Mouse (Mus musculus): ENCODE measurements around the gene Olfr1493-ps1. TPM values are rescaled to one million over a fixed set of nuclear protein-coding genes. Genes with fewer than 3 reads are reported as not detected.

The Olfr1493-ps1 gene
- not detected in 2 replicates for polyA plus RNA-seq (2015; fragmentation: Nextera tagmentation; extraction: Ambion mirVana)

DNA sequence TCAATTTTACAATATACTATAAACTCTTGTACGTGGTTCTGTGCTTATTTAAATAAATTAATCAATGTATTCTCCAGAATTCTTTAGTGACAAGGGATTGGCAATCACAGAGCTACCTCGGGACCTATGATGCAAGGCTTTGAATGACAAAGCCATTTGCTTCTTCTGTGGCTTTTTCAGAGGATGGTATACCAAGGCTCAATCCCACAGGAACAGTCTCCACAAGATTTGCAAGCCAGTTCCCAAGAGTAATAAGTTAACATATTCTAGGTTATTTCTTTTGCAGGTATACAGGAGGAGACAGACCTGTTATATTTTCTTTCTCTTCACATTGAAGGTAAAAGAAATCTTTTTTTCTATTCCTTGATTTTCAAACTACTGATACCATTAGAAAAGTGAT is at the start of gene Olfr1493-ps1:
Gene Olfr1493-ps1 (plus strand): TSS at position 301 of the 400 bp plus-strand sequence.
- Histone ChIP-seq H3K27me3 (replicated peaks) (no peaks in the 10 kb centered on the region), H3K4me2 (no peak within 1 kb of the TSS), H3K27ac (replicated peaks) (no peak within 1 kb of the TSS), H3K4me3 (replicated peaks) (no peak within 1 kb of the TSS), H3K9ac (replicated peaks) (no peak within 1 kb of the TSS), H3K36me3 (no peaks in the 10 kb centered on the region), H3K4me1 (no peaks in the 10 kb centered on the region), H3K9me3 (replicated peaks) (peaks cover 4% of the 10 kb centered on the region; the same call in 1 of the 2 replicates)
- 63% methylated on average over 2 of the region's 2 CpGs for WGBS
- ATAC-seq (ENCODE audit: low FRiP score): no peak

DNA sequence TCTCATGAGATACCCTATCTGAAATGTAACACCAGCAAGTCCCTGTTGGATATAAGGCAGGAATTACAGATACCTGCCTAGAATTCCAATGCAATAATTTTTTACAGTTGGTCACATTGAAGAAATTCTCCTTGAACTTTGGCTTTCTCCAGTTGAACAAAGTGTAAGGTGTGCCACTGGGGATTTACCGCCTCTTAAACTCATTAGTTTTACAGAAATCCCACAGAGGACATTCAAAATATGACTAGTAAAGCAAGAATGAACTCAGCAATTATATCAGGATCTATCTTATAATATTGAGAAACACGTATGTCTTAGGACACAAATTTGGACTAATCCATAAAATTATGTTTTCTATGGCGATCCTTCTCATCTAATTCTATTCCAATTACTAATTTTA is 26.1 kb upstream of the Olfr1493-ps1 start, which contains the start of gene Olfr1491:
Gene Olfr1491 (plus strand): TSS at position 301 of the 400 bp plus-strand sequence.
- Histone ChIP-seq H3K4me1 (no peaks in the 10 kb centered on the region), H3K36me3 (no peaks in the 10 kb centered on the region), H3K27ac (replicated peaks) (no peak within 1 kb of the TSS), H3K9ac (replicated peaks) (no peak within 1 kb of the TSS), H3K4me3 (replicated peaks) (no peak within 1 kb of the TSS), H3K4me2 (no peak within 1 kb of the TSS), H3K9me3 (replicated peaks) (no peaks in the 10 kb centered on the region), H3K27me3 (replicated peaks) (no peaks in the 10 kb centered on the region)
- 79% methylated on average over 3 of the region's 3 CpGs for WGBS
- no peak for ATAC-seq (ENCODE audit: low FRiP score)

DNA sequence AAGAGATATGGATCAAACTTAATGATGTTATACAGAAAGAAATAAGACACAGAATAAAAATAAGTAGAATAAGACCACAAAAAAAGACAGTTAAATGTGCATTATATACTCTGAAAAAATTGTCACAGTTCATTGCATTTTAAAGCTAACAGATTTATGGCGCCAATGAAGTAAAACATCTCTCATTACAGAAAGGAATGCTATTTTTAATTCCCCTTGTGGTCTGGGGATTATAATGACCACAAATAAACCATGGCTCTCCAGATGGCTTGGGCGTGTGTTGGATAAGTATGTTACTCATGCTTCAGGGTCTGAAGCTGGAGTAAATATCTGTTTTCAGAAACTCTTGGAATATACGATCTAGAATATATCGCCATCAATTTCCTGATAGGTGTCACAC is 16.4 kb downstream of the Olfr1493-ps1 start, which contains the start of gene Olfr1494:
Gene Olfr1494 (plus strand): TSS at position 301 of the 400 bp plus-strand sequence.
- Histone ChIP-seq H3K9ac (replicated peaks) (no peak within 1 kb of the TSS), H3K4me2 (no peak within 1 kb of the TSS), H3K36me3 (no peaks in the 10 kb centered on the region), H3K27me3 (replicated peaks) (no peaks in the 10 kb centered on the region), H3K27ac (replicated peaks) (no peak within 1 kb of the TSS), H3K4me1 (no peaks in the 10 kb centered on the region), H3K4me3 (replicated peaks) (no peak within 1 kb of the TSS), H3K9me3 (replicated peaks) (no peaks in the 10 kb centered on the region)
- no peak for ATAC-seq (ENCODE audit: low FRiP score)
- 94% methylated on average over 4 of the region's 4 CpGs for WGBS

DNA sequence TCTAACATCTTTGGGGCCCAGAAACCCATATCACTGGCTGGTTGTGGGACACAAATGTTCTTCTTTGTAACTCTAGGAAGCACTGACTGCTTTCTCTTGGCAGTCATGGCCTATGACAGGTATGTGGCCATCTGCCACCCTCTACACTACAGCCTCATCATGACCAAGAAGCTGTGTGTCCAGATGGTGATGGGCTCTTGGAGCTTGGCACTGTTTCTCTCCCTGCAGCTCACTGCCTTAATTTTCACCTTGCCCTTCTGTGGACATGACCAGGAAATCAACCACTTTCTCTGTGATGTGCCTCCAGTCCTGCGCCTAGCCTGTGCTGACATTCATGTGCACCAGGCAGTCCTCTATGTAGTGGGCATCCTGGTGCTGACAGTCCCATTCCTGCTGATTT is 26.3 kb downstream of the Olfr1493-ps1 start:
- no peak overlapping the region for H3K27ac ChIP-seq (replicated peaks)
- H3K27me3 ChIP-seq (replicated peaks): no peaks in the 10 kb centered on the region
- H3K4me3 ChIP-seq (replicated peaks): no peak overlapping the region
- 89% methylated on average over 1 of the region's 1 CpGs for WGBS
- no peak overlapping the region for H3K9ac ChIP-seq (replicated peaks)
- no peaks in the 10 kb centered on the region for H3K9me3 ChIP-seq (replicated peaks)
- ATAC-seq (ENCODE audit: low FRiP score): no peak
- no peak overlapping the region for H3K4me2 ChIP-seq
- no peaks in the 10 kb centered on the region for H3K36me3 ChIP-seq
- no peaks in the 10 kb centered on the region for H3K4me1 ChIP-seq

DNA sequence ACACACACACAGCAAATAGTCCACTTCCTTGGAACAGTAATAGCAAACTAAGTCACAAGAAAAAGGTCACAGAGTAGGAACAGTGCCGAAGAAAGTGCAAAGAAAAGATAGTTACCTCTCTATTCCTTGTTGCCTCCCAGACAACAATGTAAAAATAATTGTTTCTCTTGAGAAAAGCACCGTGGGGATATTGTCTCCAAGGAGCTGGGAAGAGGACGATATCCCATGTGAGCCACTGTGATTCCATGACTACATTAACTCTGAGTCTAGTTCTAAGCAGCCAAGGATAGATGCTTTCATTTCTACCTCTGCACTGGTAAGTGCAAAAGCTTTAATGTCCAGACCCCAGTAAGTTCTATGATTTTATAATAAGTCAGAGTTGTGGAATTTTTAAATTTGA is 41.2 kb downstream of the Olfr1493-ps1 start, which contains the start of gene Olfr1495:
Gene Olfr1495 (plus strand): TSS at position 301 of the 400 bp plus-strand sequence.
- no peak within 1 kb of the TSS for H3K9ac ChIP-seq (replicated peaks)
- no peaks in the 10 kb centered on the region; the same call in 1 of the 2 replicates for H3K9me3 ChIP-seq (replicated peaks)
- H3K27ac ChIP-seq (replicated peaks): no peak within 1 kb of the TSS
- H3K4me1 ChIP-seq: no peaks in the 10 kb centered on the region
- WGBS: 81% methylated on average over 3 of the region's 3 CpGs
- no peak within 1 kb of the TSS for H3K4me3 ChIP-seq (replicated peaks)
- no peak within 1 kb of the TSS for H3K4me2 ChIP-seq
- no peaks in the 10 kb centered on the region for H3K27me3 ChIP-seq (replicated peaks)
- no peak for ATAC-seq (ENCODE audit: low FRiP score)
- H3K36me3 ChIP-seq: no peaks in the 10 kb centered on the region

DNA sequence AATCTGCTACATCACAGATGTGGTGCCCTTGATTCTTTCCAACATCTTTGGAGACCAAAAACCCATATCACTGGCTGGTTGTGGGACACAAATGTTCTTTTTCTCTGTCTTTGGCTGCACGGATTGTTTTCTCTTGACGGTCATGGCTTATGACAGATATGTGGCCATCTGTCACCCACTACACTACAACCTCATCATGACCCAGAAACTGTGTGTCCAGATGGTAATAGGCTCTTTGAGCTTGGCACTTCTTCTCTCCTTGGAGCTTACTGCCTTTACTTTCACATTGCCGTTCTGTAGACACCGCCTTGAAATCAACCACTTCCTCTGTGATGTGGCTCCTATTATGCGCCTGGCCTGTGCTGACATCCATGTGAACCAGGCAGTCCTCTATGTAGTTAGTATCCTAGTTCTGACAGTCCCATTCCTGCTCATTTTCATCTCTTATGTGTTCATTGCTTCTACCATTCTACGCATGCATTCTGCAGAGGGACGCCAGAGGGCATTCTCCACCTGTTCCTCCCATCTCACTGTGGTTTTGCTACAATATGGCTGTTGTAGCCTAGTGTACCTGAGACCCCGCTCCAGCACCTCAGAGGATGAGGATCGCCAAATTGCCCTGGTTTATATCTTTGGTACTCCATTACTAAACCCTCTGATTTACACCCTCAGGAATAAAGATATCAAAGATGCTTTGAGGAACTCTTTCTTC is 45.6 kb downstream of the Olfr1493-ps1 start:
- Histone ChIP-seq H3K36me3 (no peaks in the 10 kb centered on the region), H3K9ac (replicated peaks) (no peak overlapping the region), H3K9me3 (replicated peaks) (no peaks in the 10 kb centered on the region), H3K4me2 (no peak overlapping the region), H3K27ac (replicated peaks) (no peak overlapping the region), H3K4me3 (replicated peaks) (no peak overlapping the region), H3K27me3 (replicated peaks) (no peaks in the 10 kb centered on the region), H3K4me1 (no peaks in the 10 kb centered on the region)
- ATAC-seq (ENCODE audit: low FRiP score): no peak
- WGBS: 93% methylated on average over 9 of the region's 9 CpGs

DNA sequence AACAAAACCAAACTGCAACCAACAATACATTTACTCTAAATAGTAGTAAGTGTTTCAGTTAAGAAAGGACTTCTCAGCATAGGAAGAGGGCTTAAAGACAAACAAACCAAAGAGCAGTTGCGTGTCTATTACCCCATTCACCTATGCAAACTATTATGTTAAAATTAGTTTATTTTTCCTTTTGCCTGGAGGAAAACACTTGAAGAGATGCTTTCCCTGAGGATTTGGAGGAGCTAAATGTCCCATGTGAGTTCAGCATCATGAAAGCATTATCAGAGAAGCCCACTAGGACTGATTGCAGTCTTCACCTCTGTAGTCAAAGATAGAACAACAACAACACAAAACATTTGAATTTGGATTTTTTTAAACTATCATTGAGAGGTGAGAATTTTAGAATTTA is 54.5 kb downstream of the Olfr1493-ps1 start, which contains the start of gene Olfr1496:
Gene Olfr1496 (plus strand): TSS at position 301 of the 400 bp plus-strand sequence.
- Histone ChIP-seq H3K4me2 (no peak within 1 kb of the TSS), H3K9me3 (replicated peaks) (no peaks in the 10 kb centered on the region), H3K4me1 (no peaks in the 10 kb centered on the region), H3K27ac (replicated peaks) (no peak within 1 kb of the TSS), H3K27me3 (replicated peaks) (no peaks in the 10 kb centered on the region), H3K36me3 (no peaks in the 10 kb centered on the region), H3K9ac (replicated peaks) (no peak within 1 kb of the TSS), H3K4me3 (replicated peaks) (no peak within 1 kb of the TSS)
- WGBS: 91% methylated on average over 1 of the region's 1 CpGs
- no peak for ATAC-seq (ENCODE audit: low FRiP score)

Other genes with a start within 250 kb of the Olfr1493-ps1 start
- gene Olfr1475, start 243.1 kb upstream of the Olfr1493-ps1 start, polyA plus RNA-seq (2015; fragmentation: Nextera tagmentation; extraction: Ambion mirVana): not detected in 2 replicates
- gene Olfr1477, start 222.7 kb upstream of the Olfr1493-ps1 start, polyA plus RNA-seq (2015; fragmentation: Nextera tagmentation; extraction: Ambion mirVana): not detected in 2 replicates
- gene Olfr1480, start 195.4 kb upstream of the Olfr1493-ps1 start, polyA plus RNA-seq (2015; fragmentation: Nextera tagmentation; extraction: Ambion mirVana): not detected in 2 replicates
- gene Olfr1484, start 139.8 kb upstream of the Olfr1493-ps1 start, polyA plus RNA-seq (2015; fragmentation: Nextera tagmentation; extraction: Ambion mirVana): not detected in 2 replicates
- gene Olfr1487, start 105.9 kb upstream of the Olfr1493-ps1 start, polyA plus RNA-seq (2015; fragmentation: Nextera tagmentation; extraction: Ambion mirVana): not detected in 2 replicates
- gene Olfr1489, start 91.7 kb upstream of the Olfr1493-ps1 start, polyA plus RNA-seq (2015; fragmentation: Nextera tagmentation; extraction: Ambion mirVana): not detected in 2 replicates
- gene Olfr1490, start 72.2 kb upstream of the Olfr1493-ps1 start, polyA plus RNA-seq (2015; fragmentation: Nextera tagmentation; extraction: Ambion mirVana): not detected in 2 replicates
- not detected in 2 replicates for gene Olfr1491, start 26.0 kb upstream of the Olfr1493-ps1 start, polyA plus RNA-seq (2015; fragmentation: Nextera tagmentation; extraction: Ambion mirVana)
- not detected in 2 replicates for gene Olfr1494, start 16.4 kb downstream of the Olfr1493-ps1 start, polyA plus RNA-seq (2015; fragmentation: Nextera tagmentation; extraction: Ambion mirVana)
- not detected in 2 replicates for gene Olfr1495, start 41.3 kb downstream of the Olfr1493-ps1 start, polyA plus RNA-seq (2015; fragmentation: Nextera tagmentation; extraction: Ambion mirVana)
- gene Olfr1496, start 54.6 kb downstream of the Olfr1493-ps1 start, polyA plus RNA-seq (2015; fragmentation: Nextera tagmentation; extraction: Ambion mirVana): not detected in 2 replicates
- gene Olfr1497, start 74.9 kb downstream of the Olfr1493-ps1 start, polyA plus RNA-seq (2015; fragmentation: Nextera tagmentation; extraction: Ambion mirVana): not detected in 2 replicates
- gene Olfr1499, start 96.2 kb downstream of the Olfr1493-ps1 start, polyA plus RNA-seq (2015; fragmentation: Nextera tagmentation; extraction: Ambion mirVana): not detected in 2 replicates
- gene Olfr1500, start 107.2 kb downstream of the Olfr1493-ps1 start, polyA plus RNA-seq (2015; fragmentation: Nextera tagmentation; extraction: Ambion mirVana): not detected in 2 replicates
- not detected in 2 replicates for gene Olfr1501, start 127.4 kb downstream of the Olfr1493-ps1 start, polyA plus RNA-seq (2015; fragmentation: Nextera tagmentation; extraction: Ambion mirVana)
- gene Olfr1502, start 138.5 kb downstream of the Olfr1493-ps1 start, polyA plus RNA-seq (2015; fragmentation: Nextera tagmentation; extraction: Ambion mirVana): not detected in 2 replicates
- not detected in 2 replicates for gene Olfr1504, start 174.7 kb downstream of the Olfr1493-ps1 start, polyA plus RNA-seq (2015; fragmentation: Nextera tagmentation; extraction: Ambion mirVana)
- gene Olfr1505, start 190.3 kb downstream of the Olfr1493-ps1 start, polyA plus RNA-seq (2015; fragmentation: Nextera tagmentation; extraction: Ambion mirVana): not detected in 2 replicates